Mouse (Mus musculus): Measurements from ENCODE around the gene Smug1.

Gene Smug1

DNA sequence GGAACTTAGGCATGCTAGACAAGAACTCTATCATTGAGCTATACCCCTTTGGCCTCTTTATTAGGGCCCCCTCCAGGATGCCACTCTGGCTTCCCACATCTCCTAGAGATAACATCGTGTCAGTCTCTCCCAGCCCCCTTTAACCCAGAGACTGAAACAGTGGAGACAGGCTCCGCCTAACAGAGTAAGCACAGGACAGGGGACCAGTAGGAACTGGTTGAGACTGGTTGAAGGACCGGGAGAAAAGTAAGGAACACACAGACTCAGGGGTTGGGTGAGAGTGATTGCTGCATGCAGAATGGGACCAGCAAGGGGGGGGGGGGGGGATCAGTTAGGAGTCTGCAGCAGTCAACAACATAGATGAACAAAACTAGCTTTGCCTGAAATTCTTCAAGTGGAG is 22.7 kb downstream of the Smug1 start:
- WGBS, result 78% methylated on average over 3 of the region's 3 CpGs

DNA sequence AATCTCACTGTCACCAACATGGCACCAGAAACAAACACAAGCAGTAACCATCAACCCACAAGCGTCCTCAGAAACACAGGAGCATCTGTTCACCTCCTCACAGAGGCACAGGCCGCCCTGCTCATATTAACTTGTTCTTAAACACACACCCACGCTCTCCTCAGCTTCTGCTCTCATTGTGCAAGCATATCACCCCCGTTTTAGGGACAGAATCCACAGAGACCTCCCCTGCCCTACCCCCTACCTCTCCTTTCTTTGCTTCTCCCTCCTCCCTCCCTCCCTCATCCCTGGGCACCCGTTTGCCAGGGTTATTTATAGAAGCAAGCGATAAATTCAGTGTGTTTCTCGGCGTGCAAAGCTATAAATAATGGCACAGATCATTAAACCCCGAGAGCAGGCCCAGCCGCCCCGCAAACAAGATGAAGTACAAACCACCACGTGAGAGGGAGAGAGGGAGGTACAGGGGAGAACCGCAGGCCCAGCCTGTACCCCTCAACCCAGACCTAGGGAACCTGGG is 31.4 kb downstream of the Smug1 start:
- 16% methylated on average over 13 of the region's 13 CpGs for WGBS

DNA sequence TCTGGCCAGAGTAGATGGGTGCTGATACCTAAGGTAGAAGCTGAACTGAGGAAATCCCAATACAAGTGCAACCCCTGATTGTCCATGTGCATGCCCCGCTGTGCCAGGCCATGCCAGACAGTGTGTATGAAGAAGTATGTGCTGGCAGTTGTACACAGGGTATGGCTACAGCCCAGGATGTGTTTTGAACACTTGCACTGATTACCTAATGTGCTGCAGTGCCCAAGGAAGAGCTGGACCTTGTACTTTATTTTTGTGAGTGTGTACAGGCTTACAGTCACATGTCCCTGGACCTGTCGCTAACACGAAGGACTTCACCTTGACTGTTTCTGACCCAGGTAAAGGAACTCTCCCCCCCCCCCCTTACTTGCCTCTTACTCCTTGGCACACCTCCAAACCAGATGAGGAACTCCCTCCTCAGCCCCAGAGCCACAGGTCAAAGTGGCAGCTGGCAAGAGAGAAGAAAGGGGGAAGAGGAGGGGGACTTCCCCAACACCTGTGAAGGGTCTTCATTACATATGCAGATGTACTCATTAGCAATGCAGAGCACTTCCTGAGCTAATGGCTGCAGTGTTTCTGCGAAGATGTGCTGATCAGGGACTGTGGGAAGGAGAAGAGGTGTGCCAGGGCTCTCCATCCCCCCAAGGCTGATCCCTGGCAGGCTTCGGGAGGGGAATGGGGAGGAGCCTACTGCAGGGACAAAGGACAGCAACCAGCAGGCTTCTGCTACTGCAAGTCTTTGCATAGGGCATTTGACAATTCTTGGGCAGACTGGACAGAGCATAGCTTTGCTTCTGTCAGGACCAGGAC is 32.4 kb downstream of the Smug1 start:
- WGBS, result 54% methylated on average over 5 of the region's 5 CpGs

DNA sequence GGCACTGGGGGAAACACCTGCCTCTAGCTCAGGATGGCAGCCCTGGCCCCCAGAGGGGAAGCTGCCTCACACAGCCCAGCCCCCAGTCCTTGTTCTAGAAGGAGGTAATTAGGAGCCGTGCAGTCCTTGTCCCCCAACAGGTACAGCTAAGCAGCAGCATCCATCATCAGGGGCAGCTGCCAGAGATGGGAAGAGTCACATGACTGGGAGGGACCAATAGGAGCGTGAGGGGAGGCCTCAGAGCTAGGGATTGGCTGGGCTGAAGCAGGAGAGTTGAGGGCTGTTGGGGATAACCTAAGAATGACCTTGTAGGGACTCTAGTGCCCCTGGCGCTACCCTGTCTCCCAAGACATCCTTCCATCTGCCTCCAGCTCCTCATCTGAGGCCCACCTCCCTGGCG is 33.1 kb downstream of the Smug1 start:
- 69% methylated on average over 4 of the region's 4 CpGs for WGBS

DNA sequence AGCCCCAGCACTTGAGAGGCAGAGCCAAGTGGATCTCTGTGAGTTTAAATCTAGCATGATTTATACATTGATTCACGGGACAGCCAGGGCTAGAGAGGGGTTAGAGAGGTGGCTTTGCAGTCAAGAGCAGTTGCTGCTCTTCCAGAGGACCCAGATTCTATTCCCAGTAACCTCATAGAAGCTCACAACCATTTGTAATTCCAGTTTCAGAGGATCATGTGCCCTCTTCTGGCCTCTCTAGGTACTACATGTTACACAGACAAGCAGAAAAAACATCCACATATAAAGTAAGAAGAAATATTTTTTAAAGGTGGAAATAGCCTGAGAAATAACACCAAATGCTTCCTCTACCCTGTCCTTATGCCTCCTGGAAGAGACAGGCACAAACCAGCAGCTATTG is 36.2 kb downstream of the Smug1 start:
- WGBS, result 73% methylated on average over 1 of the region's 1 CpGs

DNA sequence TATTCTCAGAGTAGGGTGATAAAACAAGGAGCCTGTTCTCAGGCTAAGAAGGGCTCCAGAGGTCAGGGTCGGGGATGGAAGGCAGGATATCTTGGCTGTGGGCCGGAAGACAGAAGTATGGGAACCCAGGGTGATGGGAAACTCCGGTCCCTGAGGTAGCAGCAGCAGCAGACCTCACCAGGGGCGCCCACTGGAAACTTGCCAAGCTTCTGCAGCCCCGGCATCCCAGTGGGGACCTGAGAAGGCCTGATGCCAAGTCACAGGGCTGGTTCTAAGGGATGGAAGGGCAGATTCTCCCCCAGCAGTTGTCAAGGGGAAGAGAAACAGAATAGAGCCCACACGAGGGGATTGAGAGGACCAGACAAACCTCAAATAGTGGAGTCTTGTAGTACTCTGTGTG is 37.6 kb downstream of the Smug1 start:
- 60% methylated on average over 6 of the region's 6 CpGs for WGBS

DNA sequence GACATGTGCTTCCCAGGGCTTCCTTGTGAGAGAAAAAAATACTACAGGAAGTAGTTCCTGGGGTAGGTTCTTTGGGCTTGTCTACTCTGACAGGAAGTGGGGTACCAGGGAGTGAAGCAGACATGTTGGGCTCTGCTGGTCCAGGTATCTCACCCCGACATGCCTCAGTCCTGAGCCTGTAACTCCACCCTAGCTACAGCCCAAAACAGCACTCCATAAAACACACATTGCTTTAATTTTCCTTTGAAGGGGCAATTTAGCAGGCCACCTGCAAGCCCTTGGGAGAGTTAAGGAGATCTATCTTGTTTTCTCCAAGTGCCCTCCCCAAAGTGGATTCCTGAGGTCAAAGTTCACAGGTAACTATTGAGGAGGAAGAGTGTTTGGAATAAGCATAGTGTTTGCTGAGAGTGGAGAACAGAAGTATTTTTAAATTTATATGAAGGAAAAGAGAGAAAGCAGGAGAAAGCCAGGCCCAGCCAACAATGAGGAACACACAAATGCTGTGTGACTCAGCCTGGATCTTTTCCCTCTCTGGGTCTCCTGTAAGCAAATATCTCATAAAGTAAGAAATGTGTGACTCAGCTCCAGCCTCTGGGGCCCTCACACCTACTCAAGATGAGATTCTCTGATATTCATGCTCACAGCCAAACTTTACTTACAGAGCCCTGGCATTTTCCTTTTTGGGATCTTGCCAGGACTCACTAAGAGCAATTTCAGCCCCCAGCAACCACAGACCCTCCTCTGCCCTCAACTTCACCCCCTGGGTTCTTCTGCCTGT is 38.6 kb downstream of the Smug1 start:
- WGBS, result 71% methylated on average over 1 of the region's 1 CpGs

DNA sequence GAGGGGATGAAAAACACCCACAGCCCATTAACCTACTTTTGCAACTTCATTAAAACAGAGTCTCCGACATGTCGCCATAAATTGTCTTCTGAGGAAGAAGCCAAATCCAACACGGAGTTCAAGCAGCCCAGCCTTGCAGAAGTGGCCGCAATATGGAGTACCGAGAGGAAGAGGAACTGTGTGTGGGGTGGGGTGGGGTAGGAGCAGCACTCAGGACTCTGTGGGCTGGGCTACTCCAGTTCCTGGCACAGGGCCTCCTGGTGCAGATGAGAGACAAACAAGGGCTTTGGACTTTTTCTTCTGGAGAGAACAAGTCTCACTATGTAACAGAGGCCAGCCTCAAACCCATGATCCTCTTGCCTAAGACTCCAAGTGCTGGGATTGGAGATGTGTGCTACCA is 40.9 kb downstream of the Smug1 start:
- 71% methylated on average over 5 of the region's 5 CpGs for WGBS

DNA sequence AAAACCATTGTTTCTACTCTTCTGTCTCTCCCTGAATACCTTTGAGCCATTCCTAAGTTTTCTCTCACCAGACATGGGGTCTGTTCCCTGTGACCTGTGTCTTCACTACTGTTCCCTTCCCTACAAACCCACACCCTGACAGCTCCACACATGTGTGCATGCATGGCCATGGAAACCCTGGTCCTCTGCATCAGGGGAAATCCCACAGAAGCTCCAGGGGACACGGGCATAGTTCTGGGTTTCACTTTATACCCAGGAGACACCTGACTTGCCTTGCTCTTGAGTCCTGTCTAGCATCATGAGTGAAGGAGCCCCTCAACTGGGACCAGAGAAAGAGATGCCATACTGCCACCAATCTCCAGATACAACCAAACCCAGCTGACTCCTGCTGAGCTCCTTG is 42.6 kb downstream of the Smug1 start:
- WGBS, result 80% methylated on average over 1 of the region's 1 CpGs

DNA sequence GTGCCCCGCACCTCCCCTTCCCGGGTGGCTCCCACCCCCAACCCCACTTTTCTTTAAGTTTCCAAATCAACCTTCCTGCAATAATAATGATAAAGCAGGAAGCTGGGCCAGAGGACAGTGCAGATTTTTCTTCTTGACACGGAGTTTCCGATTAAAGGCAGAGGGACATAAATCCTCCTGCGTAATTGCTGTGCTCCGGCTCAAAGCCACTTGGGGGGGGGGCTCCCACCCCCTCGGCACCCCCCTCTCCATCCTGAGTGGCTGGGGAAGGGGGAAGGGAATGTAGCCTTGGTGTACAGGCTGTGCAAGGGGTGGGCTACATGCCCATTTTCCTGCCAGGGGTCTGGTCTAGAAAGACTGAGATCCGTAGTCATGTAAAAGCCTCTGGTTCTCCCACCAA is 43.5 kb downstream of the Smug1 start:
- WGBS, result 77% methylated on average over 8 of the region's 8 CpGs

DNA sequence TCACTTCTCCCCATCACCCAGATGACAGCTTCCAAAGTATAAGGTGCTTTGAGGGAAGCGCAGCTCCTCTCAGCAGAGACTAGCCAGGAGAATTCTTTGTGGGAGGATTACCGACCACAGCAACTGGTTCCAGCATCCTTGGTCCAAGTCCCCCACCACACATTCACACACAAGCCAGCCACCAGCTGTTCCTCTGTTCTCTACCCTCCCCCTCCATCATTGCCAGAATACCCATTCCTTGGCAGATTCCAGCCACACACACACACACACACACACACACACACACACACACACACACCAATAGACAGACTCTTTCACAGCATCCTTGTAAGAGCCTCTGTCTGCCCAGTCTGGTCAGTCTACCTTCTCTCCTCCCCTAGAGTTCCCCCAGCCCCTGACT is 44.5 kb downstream of the Smug1 start:
- WGBS, result 33% methylated on average over 2 of the region's 2 CpGs

DNA sequence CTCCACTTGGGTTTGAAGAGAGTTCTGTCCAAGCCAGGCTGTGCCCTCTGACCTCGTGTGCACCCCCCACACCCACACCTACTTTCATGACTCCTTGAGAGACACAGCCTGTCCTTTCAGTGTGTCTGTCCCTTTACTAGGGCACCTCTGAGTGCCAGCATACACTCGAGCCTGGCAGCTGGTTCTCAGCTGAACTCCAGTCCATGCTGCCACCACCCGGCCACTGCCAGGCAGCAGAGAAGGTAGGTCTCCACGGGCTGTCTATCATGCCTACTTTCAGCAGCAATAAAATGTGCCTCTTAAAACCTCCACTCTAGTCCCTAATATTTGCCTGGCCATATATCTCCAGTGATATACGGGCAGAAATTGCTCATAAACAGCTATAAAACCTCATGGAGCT is 45.5 kb downstream of the Smug1 start:
- WGBS, result 44% methylated on average over 5 of the region's 5 CpGs

DNA sequence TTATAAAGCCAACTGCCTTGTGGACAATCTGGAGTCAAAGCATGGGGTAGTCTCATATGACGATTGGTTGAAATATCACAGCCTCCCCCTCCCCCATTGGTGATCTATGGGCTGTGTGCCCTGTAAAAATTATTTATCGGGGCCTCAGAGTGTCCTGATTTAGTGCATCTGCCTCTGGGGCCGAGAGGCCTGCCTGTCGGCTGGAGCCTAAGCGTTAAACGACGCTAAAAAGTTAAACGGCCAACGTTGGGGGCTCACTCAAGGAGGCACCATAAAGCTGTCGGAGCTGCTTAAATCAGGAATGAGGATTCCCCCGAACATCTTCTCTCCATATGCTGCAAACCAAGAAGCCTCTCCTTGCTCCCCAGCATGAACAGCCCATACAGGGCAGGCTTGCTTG is 46.3 kb downstream of the Smug1 start:
- WGBS, result 78% methylated on average over 11 of the region's 11 CpGs

DNA sequence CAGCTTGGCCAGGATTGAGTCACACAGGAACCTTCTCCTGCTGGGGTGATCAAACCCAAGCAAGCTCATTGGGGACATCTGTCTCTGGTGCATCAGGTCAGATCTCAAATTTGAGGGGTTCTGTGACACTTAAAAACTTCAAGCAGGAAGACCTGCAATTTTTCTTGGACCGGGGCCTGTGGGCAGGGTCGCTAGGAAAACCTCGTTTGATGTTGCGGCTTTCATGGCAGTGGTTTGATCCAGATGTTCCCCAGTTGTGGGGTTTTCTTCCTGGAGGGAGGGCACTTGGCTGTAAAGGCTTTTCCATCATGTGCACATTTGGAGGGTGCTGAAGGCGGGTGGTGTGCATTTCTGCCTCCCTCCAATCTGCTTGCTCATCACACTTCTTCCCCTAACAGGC is 51.2 kb downstream of the Smug1 start:
- 69% methylated on average over 5 of the region's 5 CpGs for WGBS

DNA sequence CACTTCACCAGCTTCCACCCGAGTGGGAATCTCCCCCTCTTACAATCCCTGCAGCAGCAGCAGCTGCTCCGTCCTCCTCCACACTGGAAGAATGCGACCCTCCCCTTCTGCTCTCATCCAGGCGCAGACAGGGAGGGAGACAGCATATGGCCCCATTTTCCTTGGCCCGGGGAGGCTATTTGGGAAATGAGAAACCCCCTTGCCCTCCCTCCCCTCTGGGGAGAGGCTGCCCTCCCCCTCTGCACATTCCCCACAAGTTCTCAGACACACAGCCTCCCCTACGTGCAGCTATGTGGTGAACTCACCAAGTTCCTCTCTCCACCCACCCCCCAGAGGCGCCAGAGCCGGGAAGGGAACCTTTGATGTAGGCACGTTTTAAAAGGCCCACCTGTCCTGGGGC is 51.6 kb downstream of the Smug1 start:
- 10% methylated on average over 9 of the region's 9 CpGs for WGBS

DNA sequence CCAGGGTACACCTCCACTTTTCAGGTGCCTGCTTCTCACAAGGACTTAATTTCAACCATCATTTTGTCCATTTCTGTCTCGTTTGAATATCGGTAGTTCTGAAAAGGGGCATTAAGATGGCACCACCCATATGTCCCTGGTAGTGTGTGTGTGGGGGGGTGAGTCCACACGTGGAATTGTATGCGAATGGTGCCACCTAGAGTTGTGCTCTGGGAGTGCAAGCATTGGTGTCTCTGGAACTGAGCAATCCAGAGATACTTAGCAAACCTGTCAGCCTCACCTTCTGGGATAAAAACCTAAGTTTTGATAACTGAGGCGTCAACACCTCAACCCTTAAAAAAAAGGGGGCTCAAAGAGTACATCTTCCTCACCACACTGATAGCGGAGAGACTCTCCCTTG is 53.8 kb downstream of the Smug1 start:
- 79% methylated on average over 6 of the region's 6 CpGs for WGBS

DNA sequence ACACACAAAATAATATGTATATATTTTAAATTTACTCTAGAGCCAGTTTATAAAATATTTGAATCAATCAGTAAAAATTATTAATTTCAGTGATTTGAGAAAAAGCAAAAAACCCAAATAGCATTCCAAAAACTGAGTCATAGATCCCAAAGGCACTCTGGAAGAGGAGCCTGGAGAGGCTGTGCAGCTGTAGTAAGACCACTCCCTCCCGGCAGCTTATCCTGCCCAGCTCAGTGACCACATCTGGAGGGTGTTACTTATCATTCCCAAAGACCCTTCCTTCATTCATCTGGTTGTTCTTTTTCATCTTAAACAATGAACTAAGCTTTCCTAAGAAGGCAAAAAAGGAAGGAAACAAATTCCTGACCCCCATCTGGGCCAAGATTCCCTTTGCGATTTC is 54.6 kb downstream of the Smug1 start:
- 72% methylated on average over 2 of the region's 2 CpGs for WGBS

DNA sequence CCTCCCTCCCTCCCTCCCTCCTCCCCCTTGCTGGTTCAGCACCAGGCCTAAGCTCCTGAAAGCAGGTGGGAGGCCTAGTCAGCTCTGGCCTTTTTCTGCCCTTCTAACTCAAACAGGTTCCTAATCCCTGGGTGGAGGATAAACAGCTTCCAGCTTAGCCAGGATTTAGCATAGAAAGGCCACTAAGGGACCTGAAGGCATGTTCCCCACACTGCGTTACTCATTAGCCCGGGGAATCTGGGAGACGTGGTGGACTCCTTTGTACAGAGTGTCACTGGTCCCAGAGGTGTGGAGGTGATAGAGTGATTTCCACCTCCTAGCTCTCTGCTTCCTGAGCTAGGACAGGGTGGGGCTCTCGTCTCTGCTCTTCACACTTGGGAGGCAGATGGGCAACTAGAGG is 57.0 kb downstream of the Smug1 start:
- 77% methylated on average over 4 of the region's 4 CpGs for WGBS

DNA sequence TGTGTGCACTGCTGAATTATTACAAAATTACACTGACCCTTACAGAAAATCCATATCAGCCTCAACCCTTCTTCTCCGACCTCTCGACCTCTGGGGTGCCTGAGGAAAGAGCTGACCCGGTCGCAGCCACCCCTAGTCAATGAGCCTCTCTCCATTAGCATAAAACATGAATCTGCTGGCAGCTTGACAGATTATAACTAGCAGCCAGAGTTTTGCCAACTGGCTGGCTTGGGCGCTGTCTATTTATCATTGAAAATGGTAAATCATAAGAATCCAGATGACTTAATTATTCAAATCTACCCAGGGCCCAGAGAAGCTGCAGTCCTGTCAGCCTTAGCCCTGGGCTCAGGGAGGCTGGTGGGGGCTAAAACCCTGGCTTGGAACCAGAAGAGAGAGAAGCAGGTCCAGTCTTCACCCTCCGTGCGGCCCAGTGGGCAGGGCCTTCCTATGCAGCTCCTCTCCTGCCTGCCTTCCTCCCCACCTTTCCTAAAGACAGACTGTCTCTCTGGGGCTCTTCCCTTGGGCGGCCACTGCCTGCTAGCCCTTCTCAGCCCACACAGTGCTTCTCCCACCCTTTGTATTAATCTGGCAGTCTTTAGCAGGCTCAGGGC is 58.7 kb downstream of the Smug1 start:
- WGBS, result 76% methylated on average over 8 of the region's 8 CpGs

DNA sequence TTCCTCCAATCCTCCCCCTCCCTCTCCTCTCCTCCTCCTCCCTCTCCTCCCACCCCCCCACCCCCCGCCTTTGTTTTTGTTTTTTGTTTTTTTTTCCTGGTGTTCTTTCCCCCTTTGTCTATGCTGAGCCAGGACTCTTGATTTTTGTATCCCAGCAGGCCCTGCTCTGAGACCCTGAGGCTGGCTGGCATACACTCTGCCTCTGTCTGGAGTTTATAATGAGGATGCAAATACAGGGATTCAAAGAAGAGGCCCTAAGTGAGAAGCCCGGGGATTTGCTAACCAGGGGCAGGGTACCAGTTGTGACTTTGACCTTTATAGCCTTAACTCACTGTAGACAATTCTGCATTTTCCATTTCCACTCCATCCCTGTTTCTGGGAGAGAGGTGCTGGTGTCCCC is 60.7 kb downstream of the Smug1 start:
- WGBS, result 44% methylated on average over 2 of the region's 2 CpGs
